Mouse (Mus musculus) limb, embryonic 15.5 days (tissue): ENCODE data around the gene Lbp. TPM values are rescaled to one million over a fixed set of nuclear protein-coding genes. Genes with fewer than 3 reads are reported as not detected.

Experiments
- polyA plus RNA-seq: library from polyadenylated mRNA; unstranded; fragments of >200 nt; fragmentation: Nextera tagmentation; extraction: Ambion mirVana; gene quantifications from 2 replicates; pipeline ENCODE4 v1.2.1, GENCODE M21; 2015

Lbp gene
- polyA plus RNA-seq, 1 experiment from 2014 or later, result 3.8 TPM

Other genes starting within 250 kb of the Lbp start
- 13.3 and 18.1 TPM in 2 replicates for gene Tgm2, start 160.1 kb upstream of the Lbp start, polyA plus RNA-seq
- gene D630003M21Rik, start 77.3 kb upstream of the Lbp start, polyA plus RNA-seq, result 12.0 and 12.2 TPM in 2 replicates
- gene Bpi, start 48.4 kb upstream of the Lbp start, polyA plus RNA-seq, result not detected in 2 replicates
- 2.9 and 4.6 TPM in 2 replicates for gene Snhg11, start 69.1 kb downstream of the Lbp start, polyA plus RNA-seq
- gene Ralgapb, start 103.4 kb downstream of the Lbp start, polyA plus RNA-seq, result 14.3 and 15.3 TPM in 2 replicates
- gene Adig, start 196.1 kb downstream of the Lbp start, polyA plus RNA-seq, result 3.4 and 5.8 TPM in 2 replicates
- gene Arhgap40, start 206.3 kb downstream of the Lbp start, polyA plus RNA-seq, result 9.4 and 9.5 TPM in 2 replicates